ENCODE assay signal across 26 mouse cellular contexts in genomic region chr7:84311624-84312023, GRCm38 (mm10).
DNase-seq lines count a peak whose midpoint lies in the region; ATAC-seq lines count a peak whose summit lies in the region.
"Had no signal": no experiment of that assay in that cellular context is flagged by ENCODE, and none has a peak within 500 bp of the region (broad histone marks: within the 10 kb centered on the region; RNA-seq: fewer than 3 reads in every experiment).

No protein-coding gene starts in this region.

- ATAC-seq in heart, embryonic 13.5 days (ENCODE audit: extremely low read depth, insufficient number of reproducible peaks, low FRiP score, low TSS enrichment): no peak
- ATAC-seq: hindbrain, postnatal 0 days; intestine, embryonic 16.5 days; liver, embryonic 12.5 days; midbrain, embryonic 16.5 days had no signal

- peak overlapping the region; percentile 69 for H3K27ac ChIP-seq in heart, embryonic 13.5 days (replicated peaks)
- H3K27ac ChIP-seq: hindbrain, postnatal 0 days; limb, embryonic 13.5 days; liver, embryonic 12.5 days; midbrain, embryonic 10.5 days; neural tube, embryonic 13.5 days; stomach, embryonic 15.5 days had no signal

- H3K9ac ChIP-seq in heart, embryonic 13.5 days: no peak overlapping the region
- H3K9ac ChIP-seq: embryonic facial prominence, embryonic 13.5 days; limb, embryonic 13.5 days; liver, embryonic 12.5 days; neural tube, embryonic 13.5 days; stomach, embryonic 15.5 days had no signal

- peak; percentile 36 to 37 for DNase-seq in cerebellum, postnatal 10 days
- DNase-seq in cerebellum, postnatal 36 days: no peak
- no peak for DNase-seq in heart, postnatal 25 days (ENCODE audit: low spot score)
- DNase-seq in heart, postnatal 4 days: peak; percentile 39
- DNase-seq in heart, adult 11 months: no peak
- DNase-seq in testis, postnatal 10 days (ENCODE audit: low spot score): peak; percentile 52
- DNase-seq in testis, postnatal 14 days (ENCODE audit: low spot score): no peak
- DNase-seq: cerebellum, adult 11-12 months; kidney, adult 9 months; kidney, postnatal 36 days; lung, adult 18-20 months; right cerebral cortex, adult 18-20 months; right cerebral cortex, postnatal 4 days; thymus, adult 2 months; thymus, postnatal 4 days had no signal

- H3K27me3 ChIP-seq in heart, embryonic 13.5 days (replicated peaks): no peaks in the 10 kb centered on the region
- H3K27me3 ChIP-seq: embryonic facial prominence, embryonic 13.5 days; limb, embryonic 13.5 days; liver, embryonic 12.5 days; neural tube, embryonic 13.5 days; stomach, embryonic 15.5 days had no signal

- no peaks in the 10 kb centered on the region for H3K9me3 ChIP-seq in heart, embryonic 13.5 days
- H3K9me3 ChIP-seq: embryonic facial prominence, embryonic 13.5 days; limb, embryonic 13.5 days; liver, embryonic 12.5 days; midbrain, embryonic 10.5 days; neural tube, embryonic 13.5 days; stomach, embryonic 15.5 days had no signal

- peaks cover 33% of the 10 kb centered on the region for H3K4me1 ChIP-seq in heart, embryonic 13.5 days
- H3K4me1 ChIP-seq: liver, embryonic 12.5 days; midbrain, embryonic 10.5 days; neural tube, embryonic 13.5 days; stomach, embryonic 15.5 days had no signal

- no peaks in the 10 kb centered on the region for H3K36me3 ChIP-seq in heart, embryonic 13.5 days
- H3K36me3 ChIP-seq: embryonic facial prominence, embryonic 13.5 days; liver, embryonic 12.5 days; stomach, embryonic 15.5 days had no signal

- intact Hi-C loops in heart, postnatal 25 days (cut with DNase I): no loop called here

- WGBS in heart, embryonic 13.5 days: 46% methylated on average over 3 of the region's 3 CpGs

- no peak overlapping the region for H3K4me2 ChIP-seq in heart, embryonic 13.5 days
- H3K4me2 ChIP-seq: embryonic facial prominence, embryonic 13.5 days; limb, embryonic 13.5 days; liver, embryonic 12.5 days; neural tube, embryonic 13.5 days; stomach, embryonic 15.5 days had no signal

- no peak overlapping the region for H3K4me3 ChIP-seq in heart, embryonic 13.5 days
- H3K4me3 ChIP-seq: embryonic facial prominence, embryonic 13.5 days; limb, embryonic 13.5 days; liver, embryonic 12.5 days; midbrain, embryonic 10.5 days; myocyte; neural tube, embryonic 13.5 days; stomach, embryonic 15.5 days had no signal

Comparison
In these comparisons a context has a peak if more than half of its experiments do, and no peak if none do; other contexts are left out.
1. DNase-seq: peak in cerebellum, postnatal 10 days (2 of 2), heart, postnatal 4 days (single experiment) and testis, postnatal 10 days (single experiment); none in cerebellum, postnatal 36 days (0 of 2), heart, postnatal 25 days (single experiment), heart, adult 11 months (single experiment) and testis, postnatal 14 days (single experiment).